Mouse (Mus musculus): ENCODE results near the gene Phf5a.
A peak's percentile ranks its signal among the peaks of the same experiment; 100 is the strongest.

Phf5a gene

DNA sequence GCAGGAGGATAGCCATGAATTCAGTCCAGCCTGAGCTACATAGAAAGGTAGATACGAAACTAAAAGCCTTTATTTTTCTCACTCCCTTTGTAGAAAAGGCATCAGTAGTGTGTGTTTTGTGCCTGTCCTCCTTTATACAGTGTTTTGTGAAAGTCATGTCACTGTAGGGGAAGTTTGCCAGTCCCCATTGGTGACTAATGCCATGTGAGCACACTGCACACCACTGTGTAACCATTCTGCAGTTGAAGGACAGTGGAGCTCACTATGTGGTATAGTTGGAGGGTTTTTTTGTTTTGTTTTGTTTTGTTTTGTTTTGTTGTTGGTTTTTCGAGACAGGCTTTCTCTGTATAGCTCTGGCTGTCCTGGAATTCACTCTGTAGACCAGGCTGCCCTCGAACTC, 53.3 kb downstream of the Phf5a start:
- DNase-seq = no peak

DNA sequence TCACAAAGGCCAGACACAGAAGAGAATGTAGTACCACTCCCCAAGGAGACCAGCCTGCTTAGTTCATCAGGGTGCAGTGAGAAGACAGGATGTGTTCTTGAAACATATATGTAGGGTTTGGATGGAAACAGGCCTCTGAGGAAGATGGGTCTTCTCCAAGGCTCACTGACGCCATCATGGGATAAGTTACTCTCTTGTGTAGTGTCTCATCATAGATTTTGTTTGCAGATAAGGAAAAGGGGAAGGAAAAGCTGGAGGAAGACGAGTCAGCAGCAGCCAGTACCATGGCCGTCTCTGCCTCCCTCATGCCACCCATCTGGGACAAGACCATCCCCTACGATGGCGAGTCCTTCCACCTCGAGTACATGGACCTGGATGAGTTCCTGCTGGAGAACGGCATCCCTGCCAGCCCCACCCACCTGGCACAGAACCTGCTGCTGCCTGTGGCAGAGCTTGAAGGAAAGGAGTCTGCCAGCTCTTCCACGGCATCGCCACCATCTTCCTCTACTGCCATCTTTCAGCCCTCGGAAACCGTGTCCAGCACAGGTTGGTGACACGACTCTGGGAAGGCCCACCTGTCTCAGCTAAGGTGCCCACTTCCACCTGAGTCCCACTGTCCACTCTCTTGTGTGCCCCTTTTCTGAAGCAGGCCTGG, 56.9 kb downstream of the Phf5a start:
- DNase-seq = peak; percentile 47 to 60
